Mouse (Mus musculus) stomach, embryonic 15.5 days (tissue): ENCODE measurements at regions not wholly inside any gene's neighbourhood (a gene's known extent, or its start where the extent isn't known, plus 50 kb on each side); places are given as distances from the start of the nearest gene placed in this dataset.

Experiments used
- ATAC-seq: fragments of 200-750 bp; cut with Nextera tagmentation; 2 replicates; pipeline ENCODE4 v1.8.0; 2017; ENCODE audit warnings: low read depth, moderate number of reproducible peaks, moderate TSS enrichment; ENCODE audit not compliant: insufficient read depth, low FRiP score
- H3K27ac ChIP-seq: fragments of 300-500 bp; sonication (generic); 2 replicates; pipeline ENCODE4 v1.5.1; 2015; ENCODE audit warnings: mild to moderate bottlenecking, inconsistent platforms
- H3K27me3 ChIP-seq: fragments of 300-500 bp; sonication (generic); replicated peaks from 2 replicates; pipeline ENCODE4 v1.6.1; 2015; ENCODE audit warnings: inconsistent platforms
- H3K36me3 ChIP-seq: fragments of 300-500 bp; sonication (generic); 2 replicates; pipeline ENCODE4 v1.6.1; 2015; ENCODE audit warnings: inconsistent platforms
- H3K4me1 ChIP-seq: fragments of 300-500 bp; sonication (generic); 2 replicates; pipeline ENCODE4 v1.6.1; 2015; ENCODE audit warnings: inconsistent platforms
- H3K4me2 ChIP-seq: fragments of 300-500 bp; sonication (generic); 2 replicates; pipeline ENCODE4 v1.6.1; 2015; ENCODE audit warnings: mild to moderate bottlenecking, inconsistent platforms
- H3K4me3 ChIP-seq: fragments of 300-500 bp; sonication (generic); replicated peaks from 2 replicates; pipeline ENCODE4 v1.5.1; 2015; ENCODE audit warnings: inconsistent platforms
- H3K9ac ChIP-seq: fragments of 300-500 bp; sonication (generic); 2 replicates; pipeline ENCODE4 v1.6.1; 2015; ENCODE audit warnings: inconsistent platforms
- H3K9me3 ChIP-seq: fragments of 300-500 bp; sonication (generic); 2 replicates; pipeline ENCODE4 v1.6.1; 2016; ENCODE audit warnings: inconsistent platforms
- WGBS: fragments of 180-500 bp; shearing (Covaris S2); methylation state at CpG from one replicate; pipeline ENCODE4 v1.1.7; 2015; 5-methylcytosine and 5-hydroxymethylcytosine counted together

GRCm38 (mm10) chr13:101273321-101273720 is 440.1 kb upstream of the Slc30a5 start:
- ATAC-seq = no peak
- Histone ChIP-seq H3K27me3 (no peaks in the 10 kb centered on the region), H3K36me3 (no peaks in the 10 kb centered on the region), H3K4me1 (no peaks in the 10 kb centered on the region), H3K9ac (no peak overlapping the region), H3K4me3 (no peak overlapping the region), H3K9me3 (no peaks in the 10 kb centered on the region), H3K27ac (no peak overlapping the region), H3K4me2 (no peak overlapping the region)
- WGBS = 81% methylated on average over 7 of the region's 7 CpGs

DNA sequence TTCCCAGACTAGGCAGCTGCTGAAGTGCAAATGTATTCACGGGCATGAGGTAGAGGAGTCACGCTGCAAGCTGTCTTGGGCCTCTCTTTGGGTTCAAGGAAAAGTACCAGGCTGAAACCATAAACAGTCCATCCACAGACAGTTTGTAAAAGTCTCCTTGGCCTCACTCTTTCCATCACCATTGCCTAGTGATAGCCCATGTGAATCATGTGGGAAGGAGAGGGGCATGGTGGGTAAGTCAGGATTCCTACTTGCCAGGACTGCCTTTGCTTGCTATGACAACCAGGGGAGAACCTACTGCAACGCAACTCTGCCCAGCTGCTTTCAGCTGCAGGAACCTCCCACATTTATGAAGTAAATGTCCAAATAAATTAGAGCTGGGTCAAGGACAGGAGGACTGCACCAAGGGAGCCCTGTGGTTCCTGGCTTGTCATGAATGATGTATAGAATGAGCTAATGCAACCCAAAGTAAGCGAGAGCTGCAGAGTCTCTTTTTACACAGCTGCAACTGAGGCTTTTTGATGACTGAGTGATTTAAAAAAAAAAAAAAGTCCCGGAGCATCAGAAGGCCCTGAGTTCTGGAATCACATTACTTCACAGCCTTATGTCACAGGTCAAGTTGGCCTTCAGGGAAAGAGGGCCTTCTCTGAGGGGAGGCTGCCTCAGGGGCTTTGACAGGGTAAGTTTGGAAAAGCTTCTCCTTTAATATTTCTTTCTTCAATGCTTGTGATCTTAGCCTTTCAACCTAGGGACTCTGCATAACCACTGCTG is 420.7 kb upstream of the Slc30a5 start:
- Histone ChIP-seq H3K4me2 (no peak overlapping the region), H3K27me3 (no peaks in the 10 kb centered on the region), H3K9me3 (no peaks in the 10 kb centered on the region), H3K9ac (no peak overlapping the region), H3K4me1 (no peaks in the 10 kb centered on the region), H3K4me3 (no peak overlapping the region), H3K36me3 (no peaks in the 10 kb centered on the region), H3K27ac (no peak overlapping the region)
- no peak for ATAC-seq
- 46% methylated on average over 5 of the region's 5 CpGs for whole genome bisulfite sequencing

- Histone ChIP-seq H3K4me2 (no peak overlapping the region), H3K4me3 (no peak overlapping the region), H3K9ac (no peak overlapping the region), H3K4me1 (no peaks in the 10 kb centered on the region), H3K27ac (no peak overlapping the region), H3K36me3 (no peaks in the 10 kb centered on the region), H3K27me3 (no peaks in the 10 kb centered on the region), H3K9me3 (no peaks in the 10 kb centered on the region)
- WGBS = 89% methylated on average over 5 of the region's 5 CpGs
- ATAC-seq = no peak
Measured at GRCm38 (mm10) chr13:101249369-101249768, 416.1 kb upstream of the Slc30a5 start.

GRCm38 (mm10) chr13:101244326-101244725 is 411.1 kb upstream of the Slc30a5 start:
- H3K27ac ChIP-seq = no peak overlapping the region
- H3K4me2 ChIP-seq = no peak overlapping the region
- no peaks in the 10 kb centered on the region for H3K36me3 ChIP-seq
- H3K27me3 ChIP-seq = no peaks in the 10 kb centered on the region
- H3K4me3 ChIP-seq = no peak overlapping the region
- H3K4me1 ChIP-seq = no peaks in the 10 kb centered on the region
- WGBS = 75% methylated on average over 3 of the region's 3 CpGs
- no peaks in the 10 kb centered on the region for H3K9me3 ChIP-seq
- no peak overlapping the region for H3K9ac ChIP-seq
- ATAC-seq = no peak

DNA sequence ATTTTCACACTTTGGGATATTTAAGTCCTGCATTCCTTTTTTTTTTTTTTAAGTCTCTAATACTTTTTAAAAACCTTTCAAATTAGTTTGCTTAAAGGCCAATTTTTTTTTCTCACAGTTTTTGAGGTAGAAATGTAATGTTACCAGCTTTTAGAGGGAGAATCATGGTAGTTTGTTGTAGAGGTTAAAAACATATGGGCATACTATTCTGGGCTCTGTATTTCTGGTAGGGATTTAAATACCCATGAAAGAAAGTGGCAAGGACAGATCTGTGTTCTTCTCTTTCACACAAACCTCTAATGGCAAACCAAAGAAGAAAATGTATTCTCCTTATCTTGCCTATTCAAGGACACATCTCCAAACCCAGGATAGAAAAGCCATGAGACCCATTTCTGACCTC is 405.6 kb upstream of the Slc30a5 start:
- no peak for ATAC-seq
- Histone ChIP-seq H3K9me3 (no peaks in the 10 kb centered on the region), H3K27me3 (no peaks in the 10 kb centered on the region), H3K4me2 (no peak overlapping the region), H3K36me3 (no peaks in the 10 kb centered on the region), H3K4me1 (no peaks in the 10 kb centered on the region), H3K4me3 (no peak overlapping the region), H3K9ac (no peak overlapping the region), H3K27ac (no peak overlapping the region)

GRCm38 (mm10) chr13:101237035-101237434 is 403.8 kb upstream of the Slc30a5 start:
- Histone ChIP-seq H3K27me3 (no peaks in the 10 kb centered on the region), H3K4me1 (no peaks in the 10 kb centered on the region), H3K9me3 (no peaks in the 10 kb centered on the region), H3K9ac (no peak overlapping the region), H3K27ac (no peak overlapping the region), H3K36me3 (no peaks in the 10 kb centered on the region), H3K4me3 (no peak overlapping the region), H3K4me2 (no peak overlapping the region)
- WGBS = 76% methylated on average over 10 of the region's 10 CpGs
- ATAC-seq = no peak

- Histone ChIP-seq H3K36me3 (no peaks in the 10 kb centered on the region), H3K4me3 (no peak overlapping the region), H3K4me2 (no peak overlapping the region), H3K27me3 (no peaks in the 10 kb centered on the region), H3K9ac (no peak overlapping the region), H3K9me3 (no peaks in the 10 kb centered on the region), H3K4me1 (no peaks in the 10 kb centered on the region), H3K27ac (no peak overlapping the region)
- no peak for ATAC-seq
- 82% methylated on average over 4 of the region's 4 CpGs for WGBS
Measured at GRCm38 (mm10) chr13:101235846-101236245, 402.6 kb upstream of the Slc30a5 start.

DNA sequence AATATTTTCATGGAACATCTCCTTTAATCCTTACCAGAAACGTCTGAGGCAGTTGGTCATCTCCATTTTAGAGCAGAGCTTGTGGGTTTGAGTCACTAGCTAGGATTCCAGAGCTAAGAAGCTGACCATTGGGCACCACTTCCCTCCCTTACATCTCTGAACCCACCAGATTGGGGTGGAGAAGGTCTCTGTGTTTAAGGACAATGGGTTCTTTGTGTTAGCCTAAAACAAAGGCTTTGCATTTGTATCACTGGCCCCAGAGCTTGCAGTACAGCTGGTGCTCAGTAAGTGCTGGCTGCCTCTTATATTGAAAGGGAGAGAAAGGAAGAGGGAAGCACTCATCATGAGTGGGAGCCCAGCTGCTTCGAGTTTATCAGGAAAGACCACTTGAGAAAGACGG is 401.9 kb upstream of the Slc30a5 start:
- Histone ChIP-seq H3K9ac (no peak overlapping the region), H3K9me3 (no peaks in the 10 kb centered on the region), H3K36me3 (no peaks in the 10 kb centered on the region), H3K27me3 (no peaks in the 10 kb centered on the region), H3K4me3 (no peak overlapping the region), H3K27ac (no peak overlapping the region), H3K4me1 (no peaks in the 10 kb centered on the region), H3K4me2 (no peak overlapping the region)
- 52% methylated on average over 3 of the region's 3 CpGs for WGBS
- ATAC-seq = no peak

DNA sequence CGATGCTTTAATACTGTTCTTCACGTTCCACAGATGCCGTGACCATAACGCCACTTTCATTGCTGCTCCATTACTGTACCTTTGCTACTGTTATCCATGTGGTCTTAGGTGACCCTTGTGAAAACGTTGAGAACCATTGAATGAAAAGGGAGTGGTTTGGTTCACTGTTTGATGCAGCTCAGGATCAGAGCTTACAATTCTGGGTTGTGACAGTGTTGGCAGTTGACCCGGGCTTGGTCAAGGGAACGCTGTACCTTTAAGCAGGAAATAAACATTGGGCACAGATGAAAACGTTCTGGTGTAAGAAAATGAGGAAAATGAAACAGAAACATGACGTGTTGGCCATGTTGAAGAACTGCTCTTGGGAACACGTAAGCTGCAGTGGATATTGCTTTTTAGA is 401.3 kb upstream of the Slc30a5 start:
- H3K4me1 ChIP-seq = no peaks in the 10 kb centered on the region
- no peaks in the 10 kb centered on the region for H3K9me3 ChIP-seq
- no peak overlapping the region for H3K27ac ChIP-seq
- H3K9ac ChIP-seq = no peak overlapping the region
- H3K4me3 ChIP-seq = no peak overlapping the region
- H3K36me3 ChIP-seq = no peaks in the 10 kb centered on the region
- no peaks in the 10 kb centered on the region for H3K27me3 ChIP-seq
- H3K4me2 ChIP-seq = no peak overlapping the region
- WGBS = 70% methylated on average over 10 of the region's 10 CpGs
- no peak for ATAC-seq

DNA sequence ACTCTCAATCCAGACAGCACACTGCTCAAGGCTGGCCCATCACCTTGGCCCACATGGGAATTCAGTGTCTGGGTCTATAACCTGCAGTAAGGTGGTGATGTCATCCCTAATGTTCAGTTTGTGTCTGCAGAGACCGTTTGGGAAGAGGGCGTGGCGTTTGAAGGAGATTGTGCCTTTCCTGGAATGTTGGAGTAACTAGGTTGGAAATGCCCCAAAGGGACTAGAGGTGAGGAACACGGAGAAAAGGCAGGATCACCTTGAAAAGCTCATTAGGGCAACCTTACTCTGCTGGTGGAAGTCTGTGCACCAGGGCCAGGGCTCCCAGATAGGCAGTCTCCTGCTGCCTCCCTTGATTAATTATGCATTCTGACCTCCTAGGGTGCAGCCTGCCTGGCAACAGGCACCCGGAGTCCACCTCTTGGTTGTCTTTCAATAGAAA is 400.6 kb upstream of the Slc30a5 start:
- Histone ChIP-seq H3K4me2 (no peak overlapping the region), H3K27ac (no peak overlapping the region), H3K4me3 (no peak overlapping the region), H3K9ac (no peak overlapping the region), H3K9me3 (no peaks in the 10 kb centered on the region), H3K4me1 (no peaks in the 10 kb centered on the region), H3K36me3 (no peaks in the 10 kb centered on the region), H3K27me3 (no peaks in the 10 kb centered on the region)
- ATAC-seq = 0 out of 2 replicates have a peak, but pooled peaks have one; percentile 35
- 30% methylated on average over 5 of the region's 5 CpGs for WGBS

DNA sequence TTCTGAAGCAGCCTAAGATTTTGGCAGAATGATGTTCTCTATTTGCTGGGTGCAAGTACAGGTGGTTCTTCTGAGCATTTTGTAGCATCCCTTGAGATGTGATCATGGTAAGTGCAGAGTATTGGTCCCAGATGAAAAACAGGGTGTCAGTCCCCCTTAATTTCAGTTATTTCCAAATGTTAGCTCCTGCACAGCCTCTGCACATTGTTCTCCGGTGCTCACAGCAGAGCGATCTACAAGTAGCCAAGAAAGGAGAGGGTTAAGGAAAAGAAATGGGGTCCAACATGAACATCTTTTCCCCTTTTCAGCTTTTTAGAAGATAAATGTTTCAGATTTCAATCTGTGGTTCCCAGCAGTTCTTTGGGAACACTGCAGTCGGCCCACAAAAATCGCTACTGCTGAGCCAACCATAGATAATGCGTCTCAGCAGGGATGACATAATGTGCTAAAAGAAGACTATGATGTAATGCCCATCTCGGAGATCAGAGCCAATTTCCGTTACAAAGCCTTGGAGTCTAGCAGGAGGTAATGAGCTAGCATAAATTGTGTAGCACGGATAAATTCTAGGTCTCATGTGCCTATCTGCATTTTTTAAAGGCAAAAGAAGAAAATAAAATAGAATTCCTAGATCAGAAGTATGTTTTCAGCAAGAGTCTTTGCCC is 400.1 kb upstream of the Slc30a5 start:
- ATAC-seq = peak; percentile 60; the same call in 1 of the 2 replicates
- 47% methylated on average over 8 of the region's 8 CpGs for WGBS
- H3K4me2 ChIP-seq = no peak overlapping the region
- no peak overlapping the region for H3K9ac ChIP-seq
- no peaks in the 10 kb centered on the region for H3K9me3 ChIP-seq
- no peaks in the 10 kb centered on the region for H3K4me1 ChIP-seq
- H3K27ac ChIP-seq = no peak overlapping the region
- H3K36me3 ChIP-seq = no peaks in the 10 kb centered on the region
- no peak overlapping the region for H3K4me3 ChIP-seq
- no peaks in the 10 kb centered on the region for H3K27me3 ChIP-seq

GRCm38 (mm10) chr13:101229861-101230260 is 396.6 kb upstream of the Slc30a5 start:
- Histone ChIP-seq H3K36me3 (no peaks in the 10 kb centered on the region), H3K9me3 (no peaks in the 10 kb centered on the region), H3K27me3 (no peaks in the 10 kb centered on the region), H3K4me1 (no peaks in the 10 kb centered on the region), H3K4me3 (no peak overlapping the region), H3K4me2 (no peak overlapping the region), H3K9ac (no peak overlapping the region), H3K27ac (no peak overlapping the region)
- 87% methylated on average over 4 of the region's 4 CpGs for WGBS
- no peak for ATAC-seq
